Mouse (Mus musculus) kidney, adult 11 months (tissue): ENCODE results near the gene Gltpd2.
"Not testable (repeated sequence)": the region's sequence is repeated elsewhere in the genome, so short reads cannot be mapped to it uniquely, and the experiment has no call there.

Source experiments
- DNase-seq: peaks from one replicate; pipeline ENCODE4 v3.0.0; 2022

Gene Gltpd2

DNA sequence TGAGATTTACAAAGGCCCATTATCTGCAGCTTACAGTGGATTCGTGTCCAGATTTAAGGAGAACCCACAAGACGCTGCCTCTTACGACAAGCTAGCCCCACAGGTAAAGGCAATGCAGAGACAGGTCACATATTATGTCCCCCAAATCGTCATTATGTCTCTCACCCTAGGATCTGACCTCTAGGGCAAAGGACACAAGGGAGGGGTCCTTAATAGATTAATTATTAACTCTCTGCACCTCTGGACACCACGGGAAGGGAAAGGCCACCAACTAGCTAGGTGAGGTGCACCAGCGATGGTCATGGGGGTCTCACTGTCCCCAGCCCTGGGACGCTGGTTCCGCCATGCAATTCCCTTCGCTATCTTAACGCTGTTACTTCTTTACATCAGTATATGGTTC lies at the start of gene Gltpd2:
TSS of gene Gltpd2 (plus strand) at position 274 of the 400 bp plus-strand sequence.
- no peak for DNase-seq

DNA sequence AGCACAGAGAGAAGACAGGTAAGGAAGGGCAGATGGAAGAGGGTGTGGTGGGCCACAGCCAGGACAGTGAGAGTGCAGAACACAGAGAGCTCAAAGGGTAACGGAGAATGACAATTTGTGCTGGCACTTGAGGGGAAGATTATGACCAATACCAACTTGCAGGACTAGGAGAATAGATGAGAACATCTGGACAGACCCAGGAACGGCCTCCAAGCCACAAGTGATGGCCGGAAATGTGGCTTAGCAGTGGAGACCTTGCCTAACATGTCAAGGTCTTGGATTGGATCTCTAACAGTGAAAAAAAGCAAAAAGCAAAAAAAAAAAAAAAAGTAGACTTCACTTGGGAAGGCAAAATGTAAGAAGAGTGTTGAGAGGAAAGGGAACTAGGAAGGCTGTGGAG lies 49.2 kb upstream of the Gltpd2 start:
- no peak for DNase-seq

DNA sequence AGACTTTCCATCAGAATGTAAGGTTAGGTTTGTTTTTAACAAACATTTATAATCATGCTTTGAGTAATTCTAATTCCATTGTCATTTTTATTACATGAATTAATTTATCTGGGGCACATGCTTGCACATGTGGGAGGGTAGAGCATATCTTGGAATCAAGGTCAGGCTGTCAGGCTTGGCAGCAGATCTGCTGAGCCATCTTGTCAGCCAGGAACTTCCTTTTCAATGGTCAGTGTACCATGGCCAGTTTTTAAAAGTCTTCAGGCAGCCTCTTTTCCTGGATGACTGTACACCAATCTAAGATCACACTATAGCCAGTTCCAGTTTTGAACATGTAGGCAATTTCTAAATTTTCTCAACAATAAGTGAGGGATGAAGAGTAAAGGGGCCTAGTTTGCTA lies 46.3 kb upstream of the Gltpd2 start:
- DNase-seq: peak; percentile 75

DNA sequence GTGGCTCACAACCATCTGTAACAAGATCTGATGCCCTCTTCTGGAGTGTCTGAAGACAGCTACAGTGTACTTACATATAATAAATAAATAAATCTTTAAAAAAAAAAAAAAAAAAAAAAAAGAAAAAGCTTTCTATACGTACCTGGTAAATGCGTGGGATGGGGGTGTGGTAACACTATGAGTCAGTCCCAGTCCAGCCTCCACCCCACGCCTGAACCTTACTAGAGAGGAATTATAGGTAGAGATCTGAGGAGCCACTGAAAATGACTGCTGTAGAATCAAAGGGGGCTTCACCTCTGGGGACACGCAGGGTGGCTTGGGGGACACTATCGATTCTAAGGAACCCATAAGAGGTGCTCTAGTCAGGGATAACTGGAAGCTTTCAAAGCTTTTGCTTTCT lies 45.7 kb upstream of the Gltpd2 start:
- DNase-seq: not testable (repeated sequence)

DNA sequence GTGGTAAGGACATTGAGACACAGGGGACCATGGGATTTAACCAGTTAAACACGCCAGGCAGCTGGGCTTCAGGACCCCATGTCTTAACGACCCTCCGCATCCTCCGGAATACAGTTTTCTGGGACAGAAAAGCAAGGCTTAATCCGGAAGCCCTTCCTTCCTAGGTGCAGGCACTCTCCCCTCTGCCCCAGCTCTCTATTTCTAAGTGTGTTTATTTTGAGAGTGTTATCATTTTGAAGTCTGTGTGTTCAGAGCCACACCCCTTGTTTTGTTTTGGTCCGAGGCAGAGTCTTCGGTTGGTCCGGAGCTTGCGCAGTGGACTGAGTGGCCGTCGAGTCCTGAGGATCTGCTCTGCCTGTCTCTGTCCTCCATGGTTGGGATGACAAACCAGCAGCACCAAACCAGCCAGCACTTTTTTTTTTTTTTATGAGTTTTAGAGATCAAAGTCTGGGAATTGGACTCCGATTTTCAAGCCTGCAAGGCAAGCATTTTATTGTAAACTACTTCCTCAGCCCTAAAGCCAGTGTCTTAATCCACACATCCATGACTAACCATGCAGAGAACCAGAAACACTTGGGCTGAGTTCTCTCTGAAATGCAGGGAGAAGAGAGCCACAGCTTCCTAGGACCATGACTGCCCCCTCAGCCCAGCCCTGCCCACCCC lies 44.0 kb upstream of the Gltpd2 start:
- peak; percentile 71 for DNase-seq

DNA sequence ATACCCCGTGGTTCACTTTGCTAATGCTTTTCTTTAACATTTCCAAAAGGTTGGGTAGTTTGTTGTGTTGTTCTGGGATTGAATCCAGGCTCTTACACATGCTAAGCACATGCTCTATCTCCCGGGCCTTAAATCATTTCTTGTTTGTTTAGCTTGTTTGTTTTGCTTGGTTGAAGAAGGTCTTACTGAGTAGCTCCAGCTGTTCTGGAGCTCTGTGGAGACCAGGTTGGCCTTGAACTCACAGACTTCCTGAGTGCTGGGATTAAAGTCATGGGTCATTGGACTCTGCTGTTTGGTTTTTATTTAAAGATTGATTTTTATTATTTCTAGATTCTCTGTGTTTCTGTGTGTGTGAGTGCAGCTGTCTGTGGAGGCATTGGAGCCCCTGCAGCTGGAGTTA lies 33.5 kb upstream of the Gltpd2 start:
- DNase-seq: no peak

DNA sequence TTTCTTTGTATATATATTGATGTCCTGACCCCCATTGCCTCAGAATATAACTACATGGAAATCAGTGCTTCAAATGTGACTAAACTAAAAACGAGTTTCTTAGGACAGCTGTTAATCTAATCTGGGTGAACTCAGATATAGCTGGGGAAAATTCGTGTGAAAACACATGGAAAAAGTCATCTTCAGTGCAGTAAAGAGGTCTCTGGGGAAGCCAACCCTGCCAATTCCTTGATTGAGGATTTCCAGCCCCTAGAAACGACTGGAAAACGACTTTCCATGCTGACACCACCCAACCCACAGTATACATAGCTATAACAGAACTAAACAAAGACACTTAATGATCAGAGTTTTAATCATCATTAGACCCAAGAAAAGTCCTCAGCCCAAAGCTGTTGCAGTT lies 31.2 kb upstream of the Gltpd2 start:
- DNase-seq: no peak

DNA sequence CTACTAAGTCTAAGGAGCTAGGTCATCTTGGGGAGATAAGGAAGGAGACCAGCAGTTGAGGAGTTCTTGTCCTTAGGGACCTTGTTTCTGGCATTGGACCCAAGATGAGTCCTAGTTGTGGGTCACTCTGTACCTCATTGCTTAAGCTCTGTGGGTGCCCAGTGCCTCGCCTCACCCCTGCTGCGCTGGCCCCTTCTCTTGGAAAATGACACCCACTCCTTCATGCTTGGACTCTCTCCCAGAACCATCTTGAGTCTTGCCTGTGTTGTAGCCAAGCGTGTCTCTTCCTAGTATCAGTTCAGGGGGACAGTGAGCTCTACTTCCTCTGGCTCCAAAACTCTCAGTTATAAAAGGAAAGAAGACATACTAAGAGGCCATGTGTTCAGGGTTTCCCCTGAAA lies 29.9 kb upstream of the Gltpd2 start:
- no peak for DNase-seq

DNA sequence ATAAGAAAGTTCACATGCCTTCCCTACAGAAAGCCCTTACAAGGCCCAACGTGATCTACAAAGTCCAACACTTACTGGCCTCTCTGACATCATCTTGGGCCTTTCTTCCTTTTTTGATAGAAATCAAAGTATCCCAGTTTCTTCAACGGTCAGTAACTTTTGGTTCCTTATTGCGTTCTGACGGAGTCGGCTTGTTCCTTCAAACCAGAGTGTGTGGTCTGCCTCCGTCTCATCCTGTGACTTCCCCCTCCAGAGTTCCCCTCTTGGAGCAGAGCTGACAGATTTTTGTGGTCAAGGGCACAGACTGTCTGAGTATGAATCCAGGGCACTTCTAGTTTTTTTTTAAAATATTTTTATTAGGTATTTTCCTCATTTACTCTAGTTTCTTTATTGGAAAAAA lies 29.3 kb upstream of the Gltpd2 start:
- no peak for DNase-seq

DNA sequence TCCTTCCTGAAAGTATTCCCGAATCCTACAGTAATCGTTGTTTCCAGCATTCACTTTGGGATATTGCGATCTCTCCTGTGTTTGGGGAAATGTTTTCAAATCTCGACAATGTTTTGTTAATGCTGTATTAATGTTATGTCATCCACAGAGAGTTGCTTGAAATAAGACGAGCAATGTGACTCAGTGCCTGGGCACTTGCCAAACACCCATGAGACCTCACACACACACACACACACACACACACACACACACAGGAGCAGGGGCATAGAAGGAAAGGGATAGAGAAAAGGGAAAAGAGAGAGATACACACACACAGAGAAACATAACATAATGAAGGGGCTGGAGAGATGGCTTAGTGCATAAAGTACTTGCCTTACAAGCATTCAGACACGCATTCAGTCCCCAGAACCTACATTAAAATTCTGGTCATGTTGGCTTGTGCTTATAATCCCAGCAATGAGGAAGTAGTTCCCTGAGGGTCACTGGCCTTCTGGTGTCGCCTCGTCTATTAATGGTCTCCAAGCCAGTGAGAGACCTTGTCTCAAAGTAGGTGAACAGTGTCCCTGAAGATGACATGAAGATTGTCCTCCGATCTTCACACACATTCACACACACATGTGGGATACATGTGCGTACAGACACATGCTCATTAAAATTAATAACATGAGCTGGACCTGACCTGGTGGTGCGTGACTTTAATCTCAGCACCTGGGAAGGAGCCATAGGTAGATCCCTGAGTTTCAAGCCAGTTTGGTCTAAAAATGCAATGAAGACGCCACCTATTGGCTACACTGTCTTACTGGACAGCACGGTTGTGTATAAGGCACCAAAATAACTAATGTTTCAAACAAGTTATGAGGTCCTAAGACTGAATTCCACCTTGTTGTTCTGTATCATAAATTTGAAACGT lies 19.2 kb upstream of the Gltpd2 start:
- peak; percentile 58 for DNase-seq

DNA sequence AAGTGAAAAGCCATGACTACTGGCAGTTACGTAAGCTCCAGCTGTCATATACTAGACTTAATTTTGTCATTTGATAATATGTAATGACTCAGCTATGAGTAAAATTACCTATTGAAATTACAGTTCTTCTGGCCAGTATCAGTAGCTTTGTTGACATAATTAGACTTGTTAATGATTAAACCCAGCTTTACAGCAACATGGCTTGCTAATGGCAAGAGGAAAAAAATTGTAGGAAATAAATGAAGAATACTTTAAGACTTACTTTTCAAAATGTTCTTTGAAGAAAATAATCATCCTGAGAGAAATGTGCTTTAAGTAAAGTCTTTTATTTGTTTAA lies 18.6 kb upstream of the Gltpd2 start:
- no peak for DNase-seq

DNA sequence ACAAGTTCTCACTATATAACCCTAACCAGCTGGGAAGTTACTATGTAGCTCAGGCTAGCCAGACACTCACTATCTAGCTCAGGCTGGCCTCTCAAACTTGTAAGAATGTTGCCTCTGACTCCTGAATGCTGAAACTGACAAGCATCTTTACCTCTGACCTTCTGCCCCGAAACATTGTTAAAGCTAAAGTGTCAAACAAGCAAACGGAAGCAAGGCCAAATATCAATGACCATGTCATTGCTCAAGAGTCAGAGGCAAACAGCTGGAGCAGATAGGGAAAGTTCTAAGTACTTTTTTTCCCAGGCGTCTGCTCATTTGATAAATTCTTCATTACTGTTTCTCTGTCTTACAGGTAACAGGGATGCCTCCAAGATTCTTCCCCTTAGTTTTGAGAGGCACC lies 17.0 kb upstream of the Gltpd2 start:
- DNase-seq: no peak

DNA sequence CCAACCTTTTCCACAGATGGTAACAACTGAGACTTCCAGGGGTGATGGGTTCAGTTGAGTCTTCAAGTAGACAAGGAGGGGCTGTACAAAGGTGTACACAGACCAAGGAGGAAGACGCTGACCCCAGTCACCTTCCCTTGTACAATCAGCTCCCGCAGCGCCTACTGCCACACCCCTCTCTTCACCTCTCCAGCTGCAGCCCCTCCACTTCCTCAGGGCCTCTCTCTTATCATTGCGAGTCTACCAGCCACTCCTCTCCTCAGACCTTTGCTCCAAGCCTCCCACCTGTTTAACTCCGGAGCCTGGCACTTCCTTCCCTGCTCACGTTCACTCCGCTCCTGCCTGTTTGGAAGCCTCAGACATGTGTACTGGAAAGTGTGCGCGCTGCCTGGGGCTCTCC lies 14.0 kb upstream of the Gltpd2 start, which contains the start of gene Tm4sf5:
TSS of gene Tm4sf5 (plus strand) at position 275 of the 400 bp plus-strand sequence.
- DNase-seq: no peak

DNA sequence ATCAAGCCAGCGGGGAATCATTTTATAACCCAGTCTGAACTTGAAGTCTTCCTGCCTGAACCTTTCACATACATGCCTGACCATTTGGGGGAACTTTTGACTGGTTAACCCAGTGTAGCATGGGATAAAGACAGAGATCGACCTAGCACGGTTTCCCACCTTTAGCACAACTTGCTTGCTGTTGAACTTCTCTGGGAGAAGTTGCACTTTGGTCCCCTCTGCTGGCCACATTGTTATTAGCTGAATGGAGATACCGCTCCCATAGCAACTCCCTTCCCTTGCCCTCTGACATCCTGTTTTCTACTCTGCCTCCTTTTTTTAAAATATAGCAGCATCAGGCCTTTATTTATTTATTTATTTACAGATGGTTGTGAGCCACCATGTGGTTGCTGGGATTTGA lies 12.6 kb upstream of the Gltpd2 start:
- peak; percentile 59 for DNase-seq

DNA sequence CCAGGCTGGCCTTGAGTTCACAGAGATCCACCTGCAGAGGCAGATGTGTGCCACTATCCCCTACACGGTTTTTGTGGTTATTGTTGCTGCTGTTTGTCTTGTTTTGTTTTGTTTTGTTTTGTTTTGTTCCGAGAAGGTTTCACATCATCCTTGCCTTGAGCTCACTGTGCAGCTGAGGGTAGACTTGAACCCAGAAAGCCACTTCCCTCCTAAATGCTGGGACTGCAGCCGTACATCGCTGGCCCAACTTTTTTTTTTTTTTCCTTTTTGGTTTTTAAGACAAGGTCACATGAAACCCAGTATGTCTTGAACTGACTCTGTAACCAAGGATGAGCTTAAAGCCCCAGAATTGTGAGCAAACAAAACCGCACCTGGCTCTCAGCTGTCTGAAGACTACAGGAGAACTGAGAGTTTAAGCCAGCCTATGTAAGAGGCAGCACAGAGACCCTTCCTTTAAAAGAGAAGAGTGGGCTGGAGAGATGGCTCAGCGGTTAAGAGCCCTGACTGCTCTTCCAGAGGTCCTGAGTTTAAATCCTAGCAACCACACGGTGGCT lies 12.0 kb upstream of the Gltpd2 start:
- no peak for DNase-seq

DNA sequence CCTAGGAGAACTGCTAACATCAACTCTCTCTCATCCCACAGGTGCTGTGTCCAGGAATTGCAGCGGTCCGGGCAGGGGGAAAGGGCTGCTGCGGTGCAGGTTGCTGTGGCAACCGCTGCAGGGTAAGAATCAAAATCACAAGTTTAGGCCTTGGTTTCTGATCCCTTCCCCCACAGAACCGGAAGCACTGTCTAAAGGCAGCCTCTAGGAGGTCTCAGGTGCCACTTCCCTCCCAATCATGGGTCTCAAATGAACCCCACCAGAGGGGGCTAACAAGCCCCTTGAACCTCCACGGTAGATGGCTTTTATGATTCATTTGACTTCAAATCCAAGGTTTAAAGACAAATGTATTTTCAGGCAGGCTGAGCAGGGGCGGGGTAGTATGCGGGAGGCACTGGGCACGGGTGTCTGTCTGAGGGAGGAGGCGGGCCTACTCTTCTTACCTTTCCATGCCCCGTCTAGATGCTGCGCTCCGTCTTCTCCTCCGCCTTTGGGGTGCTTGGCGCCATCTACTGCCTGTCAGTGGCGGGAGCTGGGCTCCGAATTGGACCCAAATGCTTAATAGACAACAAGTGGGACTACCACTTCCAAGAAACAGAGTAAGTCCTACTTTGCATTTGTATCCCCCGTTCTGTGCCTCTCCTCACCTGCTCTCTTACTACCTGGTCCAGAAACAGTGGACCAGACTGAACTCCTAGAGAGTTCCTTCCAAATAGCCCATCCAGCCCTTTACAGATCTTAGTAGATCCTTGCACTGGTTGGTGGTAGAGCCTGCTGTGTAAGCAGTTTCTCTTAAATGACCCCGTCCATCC lies 9.0 kb upstream of the Gltpd2 start:
- DNase-seq: peak; percentile 41

DNA sequence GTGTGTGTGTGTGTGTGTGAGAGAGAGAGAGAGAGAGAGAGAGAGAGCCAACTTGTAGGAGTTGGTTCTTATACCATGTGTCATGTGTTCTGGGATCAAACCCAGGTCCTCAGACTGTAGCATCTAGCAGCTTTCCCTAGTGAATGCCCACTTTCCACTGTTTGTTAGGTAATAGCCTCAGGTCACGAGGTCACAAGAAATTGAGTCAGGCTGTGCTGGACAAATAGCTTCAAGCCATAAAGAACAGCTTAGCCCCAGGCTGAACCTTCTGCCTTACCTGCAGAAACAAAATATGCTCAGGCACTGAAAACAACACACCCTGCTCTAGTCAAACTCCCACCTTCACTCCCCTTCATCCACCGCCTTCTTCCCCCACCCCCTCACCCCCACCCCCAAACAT lies 7.8 kb upstream of the Gltpd2 start:
- no peak for DNase-seq

DNA sequence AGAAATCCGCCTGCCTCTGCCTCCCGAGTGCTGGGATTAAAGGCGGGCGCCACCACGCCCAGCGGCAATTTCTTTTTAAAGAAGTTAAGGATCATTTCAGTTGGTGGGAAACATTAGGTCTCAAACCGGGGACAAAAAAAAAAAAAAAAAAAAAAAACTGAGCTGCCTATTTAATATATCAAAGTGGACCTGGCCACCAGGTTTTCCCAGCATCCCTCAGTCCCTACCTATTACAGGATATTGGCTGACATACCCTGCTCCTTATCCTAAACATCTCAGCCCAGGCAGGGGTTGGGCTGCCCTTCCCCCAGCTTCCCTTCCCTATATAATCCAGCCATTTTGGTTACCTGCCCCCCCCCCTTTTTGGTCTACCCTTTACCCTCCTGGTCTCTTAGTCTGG lies 7.2 kb upstream of the Gltpd2 start:
- DNase-seq: no peak

DNA sequence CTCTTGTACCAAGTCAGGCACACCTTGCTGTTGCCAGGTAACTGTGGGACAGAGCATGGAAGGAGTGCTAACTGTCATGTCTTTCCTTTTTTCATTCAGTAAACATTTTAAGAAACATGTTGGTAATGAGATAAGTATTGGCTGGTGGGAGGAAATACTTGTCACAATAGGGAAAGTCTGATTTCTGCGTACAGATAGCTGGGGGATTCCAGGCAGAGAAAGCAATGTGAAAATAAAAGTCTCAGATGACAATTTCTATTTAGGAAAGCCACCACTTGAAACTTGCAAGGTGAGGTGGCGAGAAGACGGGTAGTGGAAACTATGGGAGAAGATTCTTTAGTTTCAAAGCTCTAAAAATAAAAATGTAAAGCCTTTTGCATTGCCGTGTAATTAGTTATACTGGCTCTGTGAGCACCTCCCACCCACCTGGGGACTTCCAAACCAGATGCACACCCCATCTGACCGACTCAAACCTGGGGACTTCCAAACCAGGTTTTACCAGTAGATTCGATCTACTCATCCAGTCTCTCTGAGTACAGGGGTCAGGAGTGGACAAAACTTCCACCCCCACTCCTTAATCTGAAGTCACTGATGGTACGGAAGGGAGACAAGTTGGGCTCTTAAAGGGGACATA lies 6.2 kb upstream of the Gltpd2 start:
- no peak for DNase-seq

DNA sequence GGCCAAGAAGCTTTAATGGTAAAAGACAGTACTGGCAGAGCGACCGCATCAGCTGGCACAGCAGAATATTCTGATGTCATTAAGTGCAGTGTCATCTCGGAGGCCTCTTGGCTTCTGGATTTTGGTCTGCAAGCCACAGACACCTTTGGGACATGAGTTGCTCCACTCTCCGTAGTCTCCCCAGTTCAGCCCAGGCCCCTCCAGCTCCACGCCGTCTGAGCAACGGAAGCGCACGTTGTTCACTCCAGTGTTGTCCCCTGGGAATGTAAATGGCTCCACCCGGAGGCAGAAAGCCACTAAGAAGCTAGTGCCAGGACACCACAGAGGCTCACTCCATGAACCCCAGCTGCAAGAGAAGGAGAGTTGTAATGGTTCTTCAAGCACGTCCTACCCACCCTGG lies 5.5 kb upstream of the Gltpd2 start:
- no peak for DNase-seq

DNA sequence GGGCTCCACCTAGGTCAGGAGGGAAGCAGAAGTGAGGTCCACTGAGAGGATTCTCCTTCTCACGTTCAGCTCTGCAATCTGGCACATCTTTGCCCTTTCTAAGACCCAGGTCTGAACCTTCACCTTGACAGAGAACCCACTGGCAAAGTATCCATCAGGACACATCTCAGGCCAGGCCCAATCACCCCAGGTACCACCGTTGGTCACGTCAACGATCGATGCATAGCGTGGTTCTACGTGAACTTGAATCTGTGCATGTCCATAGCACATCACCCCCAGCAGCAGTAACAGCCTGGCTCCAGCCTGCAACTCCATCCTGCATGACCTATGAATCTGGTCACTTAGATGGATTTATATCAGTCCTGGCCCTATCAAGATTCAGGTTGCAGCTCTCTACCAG lies 4.7 kb upstream of the Gltpd2 start, which contains the start of gene Vmo1:
TSS of gene Vmo1 (minus strand) at position 329 of the 400 bp plus-strand sequence.
- DNase-seq: no peak

DNA sequence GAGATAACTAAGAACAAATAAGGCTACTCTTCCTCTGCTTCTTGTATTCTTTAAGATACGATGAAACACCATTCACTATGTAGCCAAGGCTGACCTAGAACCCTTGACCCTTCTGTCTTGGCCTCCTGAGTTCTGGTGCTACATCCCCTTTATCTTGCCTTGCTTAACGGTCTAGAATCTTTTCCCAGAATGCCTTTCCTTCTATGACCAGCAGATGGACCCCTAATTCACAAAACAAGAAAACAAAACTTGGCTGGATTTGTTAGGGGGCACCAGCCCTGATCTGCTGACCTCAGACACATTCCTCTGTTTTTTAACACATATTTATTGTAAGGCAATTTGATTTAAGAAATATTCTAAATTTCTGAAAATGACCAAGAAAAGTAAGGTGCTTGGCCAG lies 2.6 kb upstream of the Gltpd2 start:
- no peak for DNase-seq

DNA sequence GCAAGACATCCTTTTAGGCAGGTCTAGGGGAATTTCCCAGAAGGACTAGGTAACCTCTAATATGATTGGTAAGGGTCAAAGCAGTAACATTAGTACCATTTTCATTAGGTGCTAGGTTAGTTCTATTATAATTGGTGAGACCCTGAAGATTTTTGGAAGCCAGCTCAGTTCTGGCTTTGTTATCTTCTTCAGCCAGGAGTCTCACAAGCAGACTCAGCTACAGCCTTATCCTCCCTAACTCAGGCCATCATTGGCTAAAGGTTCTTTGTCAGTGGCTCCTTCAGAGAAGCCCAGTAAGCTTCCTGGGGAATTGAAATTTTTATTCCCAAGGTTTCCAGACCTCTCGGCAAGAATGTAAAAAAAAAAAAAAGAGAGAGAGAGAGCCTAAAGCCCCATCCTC lies 560 bp upstream of the Gltpd2 start:
- no peak for DNase-seq
